Mouse (Mus musculus): ENCODE results near the gene Rad23b.
A peak's percentile ranks its signal among the peaks of the same experiment; 100 is the strongest.
"Not testable (repeated sequence)": the region's sequence is repeated elsewhere in the genome, so short reads cannot be mapped to it uniquely, and the experiment has no call there.

Gene Rad23b

GRCm38 (mm10) chr4:55349452-55350218, at the start of gene Rad23b:
Rad23b (plus strand) TSS chr4:55350043.
- DNase-seq (ENCODE audit: low spot score in 2 of 2) = peak; percentile 99 to 100

- no peak for DNase-seq (ENCODE audit: low spot score in 2 of 2)
These were observed 45.7 kb upstream of the Rad23b start for GRCm38 (mm10) chr4:55304121-55304520.

- no peak for DNase-seq (ENCODE audit: low spot score in 2 of 2)
These were observed 43.2 kb upstream of the Rad23b start for GRCm38 (mm10) chr4:55306636-55307035.

GRCm38 (mm10) chr4:55316726-55317125, 33.1 kb upstream of the Rad23b start:
- no peak for DNase-seq (ENCODE audit: low spot score in 2 of 2)

DNA sequence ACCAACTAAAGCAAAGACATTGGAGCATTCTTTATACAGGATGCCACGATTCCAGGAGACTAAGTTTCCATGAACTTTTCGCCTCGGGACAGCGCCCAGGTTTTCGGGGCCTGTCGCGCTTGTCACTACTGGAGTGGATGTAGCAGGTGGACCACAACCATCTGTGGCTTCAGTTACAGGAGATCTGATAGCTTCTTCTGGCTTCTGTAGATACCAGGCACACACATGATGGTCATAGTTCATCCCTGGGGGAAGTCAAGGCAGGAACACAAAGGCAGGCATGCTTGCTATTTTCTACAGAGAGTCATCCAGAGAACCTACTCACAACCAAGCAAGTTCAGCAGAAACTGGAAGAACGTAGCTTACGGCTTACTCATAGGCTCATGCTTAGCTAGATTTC, 31.5 kb upstream of the Rad23b start:
- DNase-seq (ENCODE audit: low spot score in 2 of 2) = not testable (repeated sequence)

DNA sequence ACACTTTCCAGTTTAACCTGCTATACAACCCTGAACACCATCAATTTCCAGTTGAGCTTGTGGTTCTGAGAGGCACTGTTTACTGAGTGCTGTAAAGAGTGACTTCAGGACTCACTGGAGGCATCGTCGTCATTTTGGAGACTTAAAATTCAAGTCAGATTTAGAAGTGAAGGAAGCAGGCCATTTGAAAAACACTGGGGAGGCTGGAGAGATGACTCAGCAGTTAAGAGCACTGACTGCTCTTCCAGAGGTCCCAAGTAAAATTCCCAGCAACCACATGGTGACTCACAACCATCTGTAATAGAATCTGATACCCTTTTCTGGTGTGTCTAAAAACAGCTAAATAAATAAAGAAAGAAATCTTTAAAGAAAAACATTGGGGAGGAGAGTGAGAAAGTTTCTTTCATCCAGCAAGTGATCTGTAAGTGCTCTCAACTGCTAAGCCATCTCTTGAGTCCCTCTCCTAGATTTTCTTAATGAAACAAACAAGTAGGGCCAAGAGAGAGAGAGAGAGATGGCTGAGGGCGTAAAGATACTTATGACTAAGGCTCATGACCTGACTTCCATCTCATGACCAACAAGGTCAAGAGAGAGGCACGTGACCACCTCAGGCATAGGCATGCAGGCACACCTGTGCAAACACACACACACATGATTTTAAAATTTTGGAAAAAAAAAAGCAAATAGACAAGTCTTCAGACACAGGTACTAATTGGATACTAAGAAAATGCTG, 23.9 kb upstream of the Rad23b start:
- DNase-seq (ENCODE audit: low spot score in 2 of 2) = no peak

GRCm38 (mm10) chr4:55327508-55327907, 22.3 kb upstream of the Rad23b start:
- DNase-seq (ENCODE audit: low spot score in 2 of 2) = no peak

DNA sequence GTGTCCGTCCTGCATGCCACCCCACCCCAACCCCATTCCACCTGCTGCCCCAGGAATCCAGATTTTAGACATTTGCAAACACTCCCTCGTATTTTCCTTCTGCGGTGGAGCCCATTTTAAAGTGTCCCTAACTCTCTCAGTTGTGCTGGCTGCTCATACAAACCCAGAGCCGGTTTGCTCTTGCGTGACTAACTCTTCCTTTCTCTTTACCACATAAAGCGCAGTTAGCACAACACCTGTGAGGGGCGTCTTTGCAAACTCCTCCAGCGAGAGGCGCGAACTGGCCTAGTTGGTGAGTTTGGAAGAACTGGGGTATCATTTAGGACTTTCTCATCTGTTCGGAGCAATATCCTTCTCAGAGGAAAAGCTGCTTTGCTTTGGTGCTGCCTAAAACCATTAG, 21.4 kb upstream of the Rad23b start:
- DNase-seq (ENCODE audit: low spot score in 2 of 2) = no peak

DNA sequence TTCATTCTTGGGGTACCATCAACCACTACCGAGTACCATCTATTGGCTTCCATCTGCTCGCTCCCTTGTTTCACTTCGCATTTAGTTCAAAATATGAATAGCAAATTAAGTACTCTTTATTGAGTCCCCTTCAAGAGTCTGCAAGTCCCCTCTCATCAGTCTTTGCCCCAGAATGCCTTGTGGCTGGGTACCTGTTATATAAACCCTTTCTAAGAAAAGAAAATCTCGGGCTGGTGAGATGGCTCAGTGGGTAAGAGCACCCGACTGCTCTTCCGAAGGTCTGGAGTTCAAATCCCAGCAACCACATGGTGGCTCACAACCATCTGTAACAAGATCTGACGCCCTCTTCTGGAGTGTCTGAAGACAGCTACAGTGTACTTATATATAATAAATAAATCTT, 20.9 kb upstream of the Rad23b start:
- DNase-seq (ENCODE audit: low spot score in 2 of 2) = not testable (repeated sequence)

GRCm38 (mm10) chr4:55329621-55330346, 20.1 kb upstream of the Rad23b start:
- DNase-seq (ENCODE audit: low spot score in 2 of 2) = no peak

DNA sequence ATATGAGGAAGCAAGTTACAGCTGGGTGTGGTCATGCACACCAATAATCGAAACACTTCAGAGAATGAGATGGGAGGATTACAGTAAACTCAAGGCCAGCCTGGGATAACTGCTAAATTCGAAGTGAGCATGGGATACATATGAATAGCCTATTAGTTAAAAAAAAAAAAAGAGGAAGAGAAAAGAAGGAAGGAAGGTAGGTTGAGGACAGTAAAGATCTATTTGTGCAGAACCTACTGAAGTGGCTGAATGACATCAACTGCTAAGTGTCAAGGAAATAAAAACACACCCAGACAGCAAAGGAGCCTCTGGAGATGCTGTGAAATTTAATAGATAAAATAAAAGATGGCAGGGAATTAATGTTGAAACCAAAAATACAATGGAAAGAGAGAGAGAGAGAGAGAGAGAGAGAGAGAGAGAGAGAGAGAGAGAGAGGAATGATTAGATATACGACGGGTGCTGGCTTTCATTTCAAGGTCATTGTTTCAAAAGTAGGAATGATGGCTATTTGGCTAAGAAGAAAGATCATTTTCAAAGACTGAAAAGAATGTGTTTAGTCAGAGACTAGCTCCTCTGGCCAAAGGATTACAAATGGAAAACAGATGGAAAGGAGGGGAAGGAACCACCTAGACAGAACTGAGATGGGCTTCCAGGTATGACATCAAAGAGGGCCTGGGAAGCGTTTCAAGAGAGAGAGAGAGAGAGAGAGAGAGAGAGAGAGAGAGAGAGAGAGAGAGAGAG, 14.6 kb upstream of the Rad23b start:
- no peak for DNase-seq (ENCODE audit: low spot score in 2 of 2)

DNA sequence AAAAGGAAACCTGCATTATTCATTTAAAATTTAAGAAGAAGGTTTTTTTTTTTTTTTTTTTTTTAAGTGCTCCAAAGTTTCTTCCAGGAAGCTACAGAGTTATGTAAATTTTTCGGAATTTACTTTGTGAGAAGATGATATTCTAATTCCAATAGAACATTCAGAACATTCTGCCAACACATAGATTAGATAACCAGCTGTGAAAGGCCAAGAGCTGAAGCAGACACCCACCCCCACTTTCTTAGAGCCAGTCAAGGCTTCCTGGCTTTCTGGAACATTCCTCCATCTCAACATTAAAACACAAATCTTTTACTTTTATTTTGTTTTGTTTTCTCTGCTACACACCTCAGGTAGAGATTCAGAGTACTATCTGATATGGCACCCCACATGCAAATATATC, 10.9 kb upstream of the Rad23b start:
- no peak for DNase-seq (ENCODE audit: low spot score in 2 of 2)

DNA sequence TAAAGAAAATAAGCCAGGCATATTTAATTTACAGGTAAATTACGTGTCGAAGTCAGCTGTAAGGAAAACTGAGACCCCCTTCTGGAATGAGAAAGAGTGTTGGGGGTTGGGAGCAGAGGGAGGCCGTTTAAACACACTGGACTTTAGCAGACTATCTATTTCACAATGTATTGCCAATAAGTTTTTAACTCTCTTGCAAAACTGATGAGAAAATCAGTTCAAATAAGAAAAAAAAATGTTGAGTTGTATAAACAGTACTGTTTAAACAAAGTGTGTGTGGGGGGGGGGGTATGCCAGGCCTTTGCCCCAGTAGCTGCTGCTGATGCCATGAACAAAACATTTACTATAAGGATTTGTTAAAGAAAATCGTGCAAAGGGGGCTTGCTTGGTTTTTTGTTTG, 10.5 kb upstream of the Rad23b start:
- DNase-seq (ENCODE audit: low spot score in 2 of 2) = no peak

DNA sequence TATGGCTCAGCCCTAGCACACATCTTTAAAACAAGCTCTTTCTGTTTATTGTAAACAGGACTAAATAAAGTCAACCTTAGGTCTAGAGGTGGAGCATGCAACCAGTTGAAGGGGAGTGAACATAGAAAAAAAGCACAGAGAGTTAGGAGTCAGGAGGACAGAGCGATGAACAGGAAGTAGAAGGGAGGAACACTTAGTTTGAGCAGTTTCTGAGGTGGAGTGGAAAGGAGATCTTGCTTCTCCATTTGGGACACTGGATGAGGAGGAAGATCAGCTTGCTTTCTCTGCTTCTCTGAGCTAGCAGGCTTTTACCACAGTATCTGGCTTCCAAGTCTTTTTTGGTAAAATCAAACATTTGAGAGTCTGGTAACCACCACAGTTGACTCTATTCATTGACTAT, 8.0 kb upstream of the Rad23b start:
- no peak for DNase-seq (ENCODE audit: low spot score in 2 of 2)

DNA sequence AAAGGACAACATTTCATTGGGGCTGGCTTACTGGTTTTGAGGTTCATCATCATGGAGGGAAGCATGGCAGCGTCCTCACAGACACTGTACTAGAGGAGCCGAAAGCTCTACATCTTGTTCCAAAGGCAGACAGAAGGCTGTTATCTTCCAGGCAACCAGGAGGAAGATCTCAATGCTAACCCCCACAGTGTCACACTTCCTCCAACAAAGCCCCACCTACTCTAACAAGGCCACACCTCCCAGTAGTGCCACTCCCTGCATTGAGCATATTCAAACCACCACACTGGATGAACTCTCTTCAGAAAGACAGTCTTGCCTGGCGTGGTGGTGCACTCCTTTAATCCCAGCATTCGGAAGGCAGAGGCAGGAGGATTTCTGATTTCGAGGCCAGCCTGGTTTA, 7.2 kb upstream of the Rad23b start:
- DNase-seq (ENCODE audit: low spot score in 2 of 2) = no peak

- DNase-seq (ENCODE audit: low spot score in 2 of 2) = no peak
These were observed 6.6 kb upstream of the Rad23b start for GRCm38 (mm10) chr4:55343287-55343686.

GRCm38 (mm10) chr4:55348759-55349451, 938 bp upstream of the Rad23b start:
- no peak for DNase-seq (ENCODE audit: low spot score in 2 of 2)

- peak in 1 of 2 experiments; percentile 21 for DNase-seq (ENCODE audit: low spot score in 2 of 2)
These were observed 532 bp downstream of the Rad23b start for GRCm38 (mm10) chr4:55350219-55350931.

DNA sequence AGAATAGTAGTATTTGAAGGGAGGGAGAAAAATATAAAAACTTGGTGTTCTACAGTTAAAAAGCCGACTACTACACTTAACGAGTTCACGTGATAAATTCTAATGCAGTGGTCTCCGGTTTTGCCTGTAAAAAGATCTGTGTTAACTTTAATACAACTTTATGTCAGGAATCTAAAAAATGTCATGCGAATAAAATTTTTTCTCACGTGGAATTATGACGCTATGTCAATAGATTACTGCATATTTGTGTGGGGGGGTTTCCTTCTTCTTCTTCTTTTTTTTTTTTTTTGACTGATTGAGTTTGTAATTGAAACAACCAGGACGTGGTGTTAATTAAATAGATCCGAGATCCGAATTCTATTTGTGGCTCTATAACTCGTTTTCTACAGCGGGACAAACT, 1.2 kb downstream of the Rad23b start:
- DNase-seq (ENCODE audit: low spot score in 2 of 2) = no peak

DNA sequence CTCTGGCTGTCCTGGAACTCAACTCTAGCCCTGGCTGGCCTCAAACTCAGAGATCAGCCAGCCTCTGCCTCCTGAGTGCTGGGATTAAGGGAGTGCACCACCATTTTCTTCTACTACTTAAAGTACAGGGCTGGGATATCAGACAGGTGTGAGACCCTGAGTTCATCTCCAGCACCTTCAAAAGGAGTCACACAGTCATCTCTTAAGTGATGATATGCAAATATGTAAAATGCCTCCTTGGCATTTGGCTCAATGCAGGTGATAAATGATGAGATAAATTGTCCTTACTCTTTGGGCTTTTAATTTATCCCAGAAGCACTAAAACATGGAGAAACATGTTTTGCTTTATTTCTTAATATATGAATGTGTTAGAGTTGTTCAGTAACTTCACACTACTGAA, 2.0 kb downstream of the Rad23b start:
- no peak for DNase-seq (ENCODE audit: low spot score in 2 of 2)

DNA sequence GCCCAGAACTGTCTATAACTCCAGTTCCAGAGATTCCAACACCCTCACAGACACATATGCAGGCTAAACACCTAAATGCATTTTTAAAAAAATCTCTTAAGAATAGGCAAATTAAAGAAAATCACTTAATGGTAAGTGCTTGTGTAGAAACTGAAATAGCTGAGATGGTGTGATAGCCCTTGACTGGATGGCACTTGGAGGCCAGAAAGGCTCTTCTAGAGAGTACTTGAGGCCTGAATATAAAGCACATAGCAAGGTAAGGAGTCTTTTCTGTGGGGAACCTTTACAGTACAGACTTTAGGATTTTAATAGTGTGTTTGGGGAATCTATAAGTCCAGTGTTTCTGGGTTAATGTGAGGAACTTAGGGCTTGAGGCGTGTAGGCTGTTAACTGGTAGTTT, 4.2 kb downstream of the Rad23b start:
- DNase-seq (ENCODE audit: low spot score in 2 of 2) = no peak

Data from frontal cortex, postnatal 25 days (tissue).